Mouse (Mus musculus) heart, adult 2 months (tissue): ENCODE results near the gene Fam189a2. TPM values are rescaled to one million over a fixed set of nuclear protein-coding genes. Genes with fewer than 3 reads are reported as not detected.

Source experiments
- DNase-seq, 2 experiments: peaks; one replicate each; pipeline ENCODE4 v3.0.0; 2021
- H3K27ac ChIP-seq: fragments of 200-600 bp; 2 replicates; pipeline ENCODE4 v1.8.1; 2022
- H3K27me3 ChIP-seq: fragments of 200-500 bp; 2 replicates; pipeline ENCODE4 v1.6.1; 2012; ENCODE audit warnings: mild to moderate bottlenecking, low read length, inconsistent platforms, mixed read lengths; ENCODE audit not compliant: control insufficient read depth, insufficient read depth
- H3K36me3 ChIP-seq: fragments of 200-500 bp; 2 replicates; pipeline ENCODE4 v1.6.1; 2012; ENCODE audit warnings: low read length, inconsistent platforms; ENCODE audit not compliant: control insufficient read depth, insufficient read depth
- H3K4me1 ChIP-seq: fragments of 200-500 bp; 2 replicates; pipeline ENCODE4 v1.6.1; 2011; ENCODE audit warnings: low read length; ENCODE audit not compliant: control insufficient read depth, insufficient read depth
- H3K4me3 ChIP-seq: fragments of 200-600 bp; 2 replicates; pipeline ENCODE4 v1.8.1; 2022
- H3K79me2 ChIP-seq: fragments of 200-500 bp; replicated peaks from 2 replicates; pipeline ENCODE4 v1.6.1; 2012; ENCODE audit warnings: mild to moderate bottlenecking, inconsistent platforms, low read length, moderate library complexity, mixed read lengths; ENCODE audit not compliant: control insufficient read depth, insufficient read depth
- H3K9ac ChIP-seq: fragments of 200-500 bp; 2 replicates; pipeline ENCODE4 v1.6.1; 2012; ENCODE audit warnings: low read depth, mild to moderate bottlenecking, control low read depth, inconsistent platforms, low read length, mixed read lengths
- CTCF ChIP-seq: fragments of 200-600 bp; IDR thresholded peaks from 2 replicates; pipeline ENCODE4 v1.8.1; 2022; ENCODE audit warnings: antibody characterized with exemption, mild to moderate bottlenecking, moderate library complexity
- EP300 ChIP-seq: fragments of 200-500 bp; IDR thresholded peaks from 2 replicates; pipeline ENCODE4 v1.6.1; 2011; ENCODE audit warnings: low read depth, low read length, control low read depth; ENCODE audit not compliant: insufficient read depth
- POLR2A ChIP-seq: fragments of 200-500 bp; IDR thresholded peaks from 2 replicates; pipeline ENCODE4 v1.6.1; 2011; ENCODE audit warnings: mild to moderate bottlenecking, low read depth, low read length, control low read depth; ENCODE audit not compliant: insufficient read depth
- WGBS: fragments of 180-500 bp; shearing (Covaris S2); methylation state at CpG from one replicate; pipeline ENCODE4 v1.1.7; 2018; 5-methylcytosine and 5-hydroxymethylcytosine counted together
- intact Hi-C: fragments of 180-260 bp; cut with DNase I; formaldehyde crosslinking; loops from one replicate; pipeline ENCODE4 v1.15.1; 2025
- polyA plus RNA-seq: library from polyadenylated mRNA; depleted of rRNA; stranded (reverse); fragments of >200 nt; gene quantifications from 2 replicates; pipeline ENCODE4 v1.2.3, GENCODE M21; 2012
- total RNA-seq, 2 experiments: library from RNA; stranded (reverse); gene quantifications; 2 replicates each; pipeline ENCODE4 v1.2.3; 2021

Gene Fam189a2
- total and polyA plus RNA-seq, 3 experiments, result 51.2 to 55.1 (median 52.0) TPM

GRCm38 (mm10) chr19:23984186-23984585 lies 46.6 kb downstream of the Fam189a2 start:
- intact Hi-C loops, result no loop called here
- peaks cover 17% of the 10 kb centered on the region for H3K36me3 ChIP-seq
- WGBS, result 62% methylated on average over 6 of the region's 6 CpGs
- peaks cover 2% of the 10 kb centered on the region; the same call in 1 of the 2 replicates for H3K79me2 ChIP-seq
- H3K27ac ChIP-seq, result no peak overlapping the region
- H3K4me1 ChIP-seq, result peaks cover 4% of the 10 kb centered on the region
- no peak overlapping the region for H3K4me3 ChIP-seq
- no peak for DNase-seq
- H3K9ac ChIP-seq, result no peak overlapping the region
- TF ChIP-seq POLR2A (no peak), CTCF (no peak), EP300 (no peak)
- H3K27me3 ChIP-seq, result no peaks in the 10 kb centered on the region

GRCm38 (mm10) chr19:23980598-23980997 lies 50.2 kb downstream of the Fam189a2 start:
- H3K79me2 ChIP-seq, result no peaks in the 10 kb centered on the region
- DNase-seq, result no peak
- H3K4me1 ChIP-seq, result no peaks in the 10 kb centered on the region
- intact Hi-C loops, result no loop called here
- H3K27ac ChIP-seq, result no peak overlapping the region
- WGBS, result 66% methylated on average over 3 of the region's 3 CpGs
- TF ChIP-seq POLR2A, result no peak
- no peak for TF ChIP-seq EP300
- no peak for TF ChIP-seq CTCF
- H3K36me3 ChIP-seq, result peaks cover 3% of the 10 kb centered on the region; the same call in 1 of the 2 replicates
- H3K4me3 ChIP-seq, result no peak overlapping the region
- H3K9ac ChIP-seq, result no peak overlapping the region
- no peaks in the 10 kb centered on the region for H3K27me3 ChIP-seq

- Histone ChIP-seq H3K79me2 (no peaks in the 10 kb centered on the region), H3K9ac (no peak overlapping the region), H3K4me1 (peaks cover 1% of the 10 kb centered on the region), H3K27ac (no peak overlapping the region), H3K4me3 (no peak overlapping the region), H3K27me3 (no peaks in the 10 kb centered on the region), H3K36me3 (peaks cover 7% of the 10 kb centered on the region)
- TF ChIP-seq POLR2A (no peak), EP300 (no peak), CTCF (no peak)
- no peak for DNase-seq
- 59% methylated on average over 6 of the region's 6 CpGs for WGBS
- intact Hi-C loops, result no loop called here
Observed at GRCm38 (mm10) chr19:23977901-23978443, 52.8 kb downstream of the Fam189a2 start.

GRCm38 (mm10) chr19:23972881-23973649 lies 57.8 kb downstream of the Fam189a2 start:
- H3K36me3 ChIP-seq, result peaks cover 13% of the 10 kb centered on the region
- peak in 1 of 2 experiments; percentile 80 for DNase-seq
- intact Hi-C loops, result loop anchor here (5.0 kb wide), 2 partner anchors 59 to 84 kb away; partner anchors contain the start of gene Fam189a2
- H3K27me3 ChIP-seq, result no peaks in the 10 kb centered on the region
- H3K4me3 ChIP-seq, result no peak overlapping the region
- H3K79me2 ChIP-seq, result no peaks in the 10 kb centered on the region
- H3K27ac ChIP-seq, result peak overlapping the region; percentile 87
- 41% methylated on average over 16 of the region's 16 CpGs for WGBS
- H3K4me1 ChIP-seq, result peaks cover 5% of the 10 kb centered on the region
- peak overlapping the region; percentile 18 for H3K9ac ChIP-seq
- no peak for TF ChIP-seq CTCF
- peak; percentile 29; the same call in 1 of the 2 replicates for TF ChIP-seq POLR2A
- peak; percentile 69; the same call in 1 of the 2 replicates for TF ChIP-seq EP300

- peak in 1 of 2 experiments; percentile 49 for DNase-seq
- Histone ChIP-seq H3K79me2 (no peaks in the 10 kb centered on the region), H3K36me3 (peaks cover 16% of the 10 kb centered on the region), H3K4me3 (no peak overlapping the region), H3K4me1 (peaks cover 9% of the 10 kb centered on the region), H3K27ac (peak overlapping the region; percentile 87), H3K9ac (no peak overlapping the region; the same call in 1 of the 2 replicates), H3K27me3 (no peaks in the 10 kb centered on the region)
- no peak for TF ChIP-seq POLR2A
- TF ChIP-seq EP300, result no peak
- no peak for TF ChIP-seq CTCF
- intact Hi-C loops, result loop anchor here (5.0 kb wide), 2 partner anchors 61 to 86 kb away; partner anchors contain the start of gene Fam189a2
- 61% methylated on average over 7 of the region's 7 CpGs for WGBS
Observed at GRCm38 (mm10) chr19:23971391-23971790, 59.4 kb downstream of the Fam189a2 start.
